Mouse (Mus musculus): ENCODE results near the gene Pias4.

Gene Pias4

GRCm38 (mm10) chr10:81167200-81168086 is at the start of gene Pias4:
Gene Pias4, minus strand, starts transcription at chr10:81167923.
- peak; percentile 100 for DNase-seq

DNA sequence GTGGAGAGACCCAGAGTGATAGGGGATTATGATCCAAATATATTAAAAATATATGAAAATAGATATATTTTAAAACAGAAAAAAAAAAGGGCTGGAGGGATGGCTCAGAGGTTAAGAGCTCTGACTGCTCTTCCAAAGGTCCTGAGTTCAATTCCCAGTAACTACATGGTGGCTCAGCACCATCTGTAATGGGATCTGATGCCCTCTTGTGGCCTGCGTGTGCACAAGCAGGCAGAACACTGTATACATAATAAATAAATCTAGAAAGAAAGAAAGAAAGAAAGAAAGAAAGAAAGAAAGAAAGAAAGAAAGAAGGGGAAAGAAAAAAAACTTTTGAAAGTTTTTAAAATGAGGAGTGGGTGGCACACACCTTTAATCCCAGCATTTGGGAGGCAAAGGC is 49.5 kb upstream of the Pias4 start:
- peak in 1 of 2 experiments; percentile 62 for DNase-seq

DNA sequence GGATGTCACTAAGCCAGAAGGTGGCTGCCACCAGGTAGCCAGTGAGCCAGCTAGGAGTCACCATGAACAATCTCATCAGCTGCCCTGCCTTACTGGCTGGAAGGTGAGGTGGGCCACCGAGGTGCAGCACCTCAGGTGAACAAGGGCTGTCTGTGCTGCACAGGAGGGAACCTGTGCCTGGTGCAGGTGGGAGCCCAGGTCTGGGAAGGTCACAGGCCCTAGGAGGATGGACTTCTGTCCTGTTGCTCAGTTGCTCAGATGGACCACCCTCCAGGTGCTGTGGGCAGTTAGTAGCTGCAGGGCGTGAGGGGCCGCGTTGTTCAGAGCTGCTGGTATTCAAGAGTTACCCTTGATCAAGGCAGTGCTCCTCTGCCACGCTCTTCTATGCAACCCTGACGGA is 49.1 kb upstream of the Pias4 start:
- DNase-seq: no peak

DNA sequence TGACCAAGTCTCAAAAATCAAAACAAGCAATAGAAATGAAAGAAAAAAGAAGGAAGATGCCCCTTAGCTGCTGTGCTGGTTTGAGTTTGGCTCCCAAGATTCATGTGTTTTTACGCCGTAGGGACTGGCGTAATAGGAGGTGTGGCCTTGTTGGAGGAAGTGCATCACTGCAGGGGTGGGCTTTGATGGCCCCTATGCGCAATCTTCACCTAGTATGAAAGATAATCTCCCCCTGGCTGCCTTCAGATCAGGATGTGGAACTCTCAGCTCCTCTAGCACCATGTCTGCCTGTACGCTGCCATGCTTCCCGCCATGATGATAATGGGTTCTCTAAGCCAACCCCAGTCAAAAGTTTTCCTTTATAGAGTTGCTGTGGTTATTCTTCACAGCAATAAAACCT is 48.5 kb upstream of the Pias4 start:
- no peak for DNase-seq

DNA sequence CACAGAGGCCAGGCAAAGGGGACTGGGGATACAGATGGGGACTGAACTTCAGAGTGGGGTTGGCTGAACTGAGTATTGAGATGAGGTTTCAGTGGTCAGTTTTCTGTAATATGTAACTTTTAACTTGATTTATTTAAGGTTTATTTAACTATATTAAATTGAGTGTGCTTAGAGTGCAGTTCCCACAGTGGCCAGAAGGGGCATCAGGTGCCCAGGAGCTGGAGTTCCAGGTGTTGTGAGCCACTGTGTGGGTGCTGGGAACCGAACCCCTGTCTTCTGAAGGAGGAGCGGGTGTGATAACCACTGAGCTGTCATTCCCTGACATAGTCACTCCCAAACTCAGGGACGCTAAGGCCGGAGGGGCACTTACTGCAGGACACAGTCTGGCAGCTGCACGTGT is 42.4 kb upstream of the Pias4 start:
- no peak for DNase-seq

DNA sequence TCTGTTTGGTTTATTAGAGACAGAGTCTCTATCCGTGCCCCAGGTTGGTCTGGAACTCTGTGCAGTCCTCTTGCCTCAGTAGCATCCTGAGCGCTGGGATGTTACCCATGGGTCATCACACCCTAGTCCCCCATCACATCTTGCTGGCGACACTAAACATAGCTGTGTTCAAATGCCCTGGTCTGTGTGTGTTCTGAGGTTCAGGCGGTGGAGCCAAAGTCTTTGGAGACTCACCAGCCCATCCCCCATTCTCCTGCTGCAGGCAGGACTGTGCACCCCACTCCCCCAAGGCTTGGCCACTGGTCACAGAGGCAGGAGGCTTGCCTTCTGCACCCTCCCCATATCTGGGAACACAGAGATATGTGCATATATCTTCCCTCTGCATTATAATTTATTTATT is 36.4 kb upstream of the Pias4 start:
- DNase-seq: peak in 1 of 2 experiments; percentile 22

GRCm38 (mm10) chr10:81202978-81203720 is 35.4 kb upstream of the Pias4 start:
- no peak for DNase-seq

DNA sequence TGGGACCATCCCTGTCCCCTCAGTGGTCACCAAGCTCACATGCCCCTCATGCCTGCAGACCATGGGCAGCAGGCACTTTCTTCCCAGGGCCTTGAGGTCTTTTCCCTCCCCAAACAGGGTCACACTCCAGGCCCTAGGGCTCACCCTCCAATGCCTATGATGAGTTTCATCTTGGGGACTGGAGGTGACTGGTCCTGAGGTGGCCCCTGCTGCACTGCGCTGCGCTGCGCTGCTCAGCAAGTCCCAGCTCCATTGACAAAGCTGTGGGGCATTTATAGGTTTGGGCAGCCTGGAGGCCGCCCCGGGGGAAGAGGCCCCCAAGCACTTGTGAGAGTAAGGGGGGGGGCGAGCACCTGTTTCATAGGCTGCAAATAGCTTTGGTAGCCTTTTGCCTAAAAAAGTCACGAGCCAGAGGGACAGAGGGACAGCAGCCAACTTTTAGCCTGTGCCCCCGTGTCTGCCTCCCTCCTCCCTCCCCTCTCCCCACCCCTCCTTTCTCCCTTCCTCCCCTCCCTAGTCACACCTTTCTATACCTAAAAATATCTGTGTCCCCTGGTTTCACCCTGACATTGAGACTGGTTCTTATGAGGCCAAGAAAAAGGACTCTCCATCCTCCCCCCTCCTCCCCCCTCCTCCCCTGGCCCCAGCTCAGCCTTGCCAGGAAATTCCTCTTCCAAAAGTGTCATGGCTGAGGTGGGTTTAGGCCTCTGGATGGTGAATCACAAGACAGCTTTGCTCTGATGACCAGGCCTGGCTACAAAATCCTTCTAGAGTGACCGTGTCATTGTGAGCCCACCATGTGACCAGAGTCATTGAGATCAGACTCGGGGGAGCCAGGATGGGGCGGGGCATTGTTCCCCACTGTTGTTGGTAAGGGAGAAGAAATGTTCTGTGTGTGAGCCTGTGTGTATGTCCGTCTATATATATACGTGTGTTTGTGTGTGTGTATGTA is 34.4 kb upstream of the Pias4 start, which contains the start of gene Nmrk2:
Gene Nmrk2 (minus strand): TSS at position 245 of the 952 bp plus-strand sequence.
- DNase-seq: no peak

DNA sequence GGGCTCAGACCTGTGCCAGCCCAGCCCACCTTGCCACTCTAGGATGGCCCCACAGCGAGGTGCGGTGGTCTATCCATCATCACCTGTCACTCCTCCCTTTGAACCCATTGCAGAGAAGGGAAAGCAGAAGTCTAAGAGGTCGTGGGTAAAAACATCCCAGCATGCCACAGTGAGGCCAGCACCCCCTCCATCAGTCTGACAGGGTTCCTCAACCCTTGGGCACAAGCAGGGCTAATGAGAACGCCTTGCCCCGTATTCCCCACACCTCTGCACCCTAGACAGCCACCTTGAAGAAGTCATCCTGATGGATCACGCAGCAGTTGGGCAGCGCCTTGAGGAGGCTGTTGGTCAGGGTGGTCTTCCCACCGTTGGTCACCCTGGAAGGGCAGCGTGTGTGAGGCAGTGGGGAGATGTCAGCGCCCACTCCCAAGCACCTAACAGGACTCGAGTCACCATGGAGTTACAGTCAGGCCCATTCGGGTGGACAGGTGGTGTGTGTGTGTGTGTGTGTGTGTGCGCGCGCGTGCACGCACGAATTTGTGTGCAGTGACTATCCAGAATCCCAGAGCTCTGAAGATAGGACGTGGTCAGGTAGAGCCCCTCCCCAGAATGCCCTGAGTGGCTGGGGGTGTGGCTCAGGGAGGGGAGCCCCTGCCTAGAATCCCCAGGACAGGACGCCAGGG is 33.0 kb upstream of the Pias4 start:
- no peak for DNase-seq

GRCm38 (mm10) chr10:81200141-81200540 is 32.4 kb upstream of the Pias4 start:
- no peak for DNase-seq

DNA sequence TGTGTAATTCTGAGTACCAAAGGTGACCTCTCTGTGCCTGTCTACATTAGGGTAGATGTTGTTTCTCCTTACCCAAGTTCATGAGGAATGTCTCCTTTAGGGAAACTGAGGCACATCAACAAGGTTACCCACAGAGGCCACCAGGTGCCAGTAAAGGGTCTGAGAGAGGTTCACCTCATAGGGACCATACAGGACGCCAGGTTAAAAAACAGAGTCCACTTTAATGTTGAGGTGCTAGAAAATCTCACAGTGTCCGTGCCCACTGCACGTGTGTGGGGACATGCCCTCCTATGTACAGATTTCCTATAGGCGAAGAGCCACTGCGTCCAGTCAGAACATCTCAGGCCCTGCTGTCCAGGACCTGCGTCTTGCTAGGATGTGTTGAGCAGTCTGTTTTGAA is 31.3 kb upstream of the Pias4 start:
- DNase-seq: no peak

DNA sequence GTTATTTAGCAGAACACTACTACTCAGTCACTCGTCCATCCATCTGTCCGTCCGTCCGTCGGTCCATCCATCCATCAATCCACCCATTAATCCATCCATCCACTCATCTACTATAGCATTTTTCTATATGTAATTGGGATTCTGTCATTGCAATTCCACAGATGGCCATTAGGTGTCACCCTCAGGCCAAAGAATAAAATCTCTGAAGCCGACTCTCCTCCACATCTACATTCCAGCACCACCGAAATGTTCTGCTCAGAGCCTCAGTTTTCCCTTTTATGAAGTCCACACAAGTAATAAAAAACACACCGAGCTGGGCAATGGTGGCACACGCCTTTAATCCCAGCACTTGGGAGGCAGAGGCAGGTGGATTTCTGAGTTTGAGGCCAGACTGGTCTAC is 30.5 kb upstream of the Pias4 start:
- peak; percentile 69 to 81 for DNase-seq

DNA sequence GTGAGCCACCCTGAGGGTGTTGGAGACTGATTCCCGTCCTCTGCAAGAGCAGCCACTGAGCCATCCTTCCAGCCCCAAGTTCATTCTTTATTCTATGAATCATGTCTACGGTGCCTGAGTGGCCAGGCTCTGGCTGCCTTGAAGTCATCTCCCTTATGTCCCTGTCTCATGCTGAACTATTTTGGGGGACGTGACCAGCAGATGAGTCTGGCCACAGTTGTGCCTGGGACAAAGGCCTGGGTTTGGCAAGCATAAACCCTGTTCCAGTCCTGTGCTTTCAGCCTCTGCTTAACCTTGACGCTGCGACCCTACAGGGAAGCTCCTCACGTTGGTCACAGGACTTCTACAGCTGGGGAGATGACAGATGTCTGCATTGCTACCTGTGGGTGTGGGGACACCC is 29.6 kb upstream of the Pias4 start:
- DNase-seq: no peak

GRCm38 (mm10) chr10:81196470-81197065 is 28.8 kb upstream of the Pias4 start:
- DNase-seq: no peak

DNA sequence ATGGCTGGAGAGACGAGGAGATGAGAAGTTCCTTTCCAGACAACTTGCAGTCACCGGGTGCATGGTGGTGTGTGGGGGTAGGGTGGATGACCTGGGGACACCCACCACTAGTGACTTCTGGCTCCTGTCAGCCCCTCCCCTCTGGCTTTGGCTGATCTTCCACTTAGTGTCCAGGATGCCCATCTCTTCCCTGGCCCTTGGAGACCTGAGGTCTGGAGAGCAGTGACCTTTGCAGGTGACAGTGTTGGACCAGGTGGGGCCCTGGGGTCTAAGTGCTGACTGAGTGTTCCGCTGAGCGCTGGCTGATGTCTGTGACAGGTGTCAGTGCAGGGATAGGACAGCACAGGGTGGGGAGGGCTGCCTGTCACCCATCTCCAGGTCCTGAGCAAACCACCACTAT is 27.6 kb upstream of the Pias4 start:
- no peak for DNase-seq

- peak; percentile 56 to 77 for DNase-seq
Observed at GRCm38 (mm10) chr10:81193991-81194774, 26.5 kb upstream of the Pias4 start.

GRCm38 (mm10) chr10:81192968-81193501 is 25.3 kb upstream of the Pias4 start:
- DNase-seq: peak; percentile 64 to 71

GRCm38 (mm10) chr10:81192270-81192967 is 24.7 kb upstream of the Pias4 start:
- peak; percentile 92 to 93 for DNase-seq

DNA sequence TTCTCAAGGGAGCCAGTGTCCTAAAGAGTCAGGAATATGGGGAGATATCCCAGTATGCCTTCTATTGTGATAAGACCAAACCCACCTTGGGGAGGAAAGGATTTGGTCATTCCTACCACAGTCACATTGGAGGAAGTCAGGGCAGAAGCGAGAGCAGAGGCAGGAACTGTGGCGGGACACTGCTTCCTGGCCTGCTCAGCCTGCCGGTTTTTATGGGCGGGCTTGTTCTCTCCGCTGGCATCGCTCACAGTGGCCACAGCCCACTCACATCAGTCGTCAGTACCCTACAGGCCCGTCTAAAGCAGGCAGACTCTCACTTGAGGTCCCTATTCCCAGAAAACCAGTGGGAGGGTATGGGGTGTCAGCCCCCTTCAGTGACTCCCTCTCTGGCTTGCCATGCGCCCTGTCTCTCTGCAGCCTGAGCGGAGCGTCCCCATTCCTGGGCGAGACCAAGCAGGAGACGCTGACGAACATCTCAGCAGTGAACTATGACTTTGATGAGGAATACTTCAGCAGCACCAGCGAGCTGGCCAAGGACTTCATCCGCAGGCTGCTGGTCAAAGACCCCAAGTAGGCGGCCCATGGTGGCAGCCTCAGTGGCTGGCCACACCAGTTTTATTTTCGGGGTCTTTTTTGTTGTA is 23.7 kb upstream of the Pias4 start:
- DNase-seq: peak in 1 of 2 experiments; percentile 38

Data from cerebellum, postnatal 25 days (tissue).